Mouse (Mus musculus): ENCODE results near the gene Acsm3. TPM values are rescaled to one million over a fixed set of nuclear protein-coding genes. Genes with fewer than 3 reads are reported as not detected.

Acsm3 gene
- polyA plus RNA-seq, 1 experiment from 2014 or later = 0.15 TPM

- Histone ChIP-seq H3K9ac (ENCODE audit: low read length) (no peak overlapping the region), H3K4me1 (ENCODE audit: control insufficient read depth in 2 of 2, insufficient read depth in 2 of 2, low read length in 2 of 2) (no peaks in the 10 kb centered on the region), H3K27ac (replicated peaks in 1 of 2; ENCODE audit: control insufficient read depth in 1 of 2, insufficient read depth in 1 of 2, low read depth in 2 of 2, low read length in 2 of 2) (no peak overlapping the region), H3K4me3 (ENCODE audit: control insufficient read depth in 1 of 2, insufficient read depth in 1 of 2, low read depth in 1 of 2, low read length in 2 of 2) (no peak overlapping the region), H3K27me3 (ENCODE audit: control insufficient read depth, insufficient read depth, low read length) (no peaks in the 10 kb centered on the region), H3K36me3 (ENCODE audit: control insufficient read depth, insufficient read depth, low read length) (no peaks in the 10 kb centered on the region), H3K4me2 (ENCODE audit: low read length) (no peak overlapping the region), H3K9me3 (ENCODE audit: control insufficient read depth, low read length) (no peaks in the 10 kb centered on the region)
- 75% methylated on average over 6 of the region's 6 CpGs for WGBS
- no peak for ATAC-seq (ENCODE audit: insufficient number of reproducible peaks, insufficient read depth, low FRiP score, low read depth)
Measured at GRCm38 (mm10) chr7:119766996-119767395, 6.3 kb downstream of the Acsm3 start.

GRCm38 (mm10) chr7:119769895-119770294, 9.2 kb downstream of the Acsm3 start:
- Histone ChIP-seq H3K4me2 (ENCODE audit: low read length) (no peak overlapping the region), H3K4me1 (ENCODE audit: control insufficient read depth in 2 of 2, insufficient read depth in 2 of 2, low read length in 2 of 2) (no peaks in the 10 kb centered on the region), H3K27ac (replicated peaks in 1 of 2; ENCODE audit: control insufficient read depth in 1 of 2, insufficient read depth in 1 of 2, low read depth in 2 of 2, low read length in 2 of 2) (no peak overlapping the region), H3K27me3 (ENCODE audit: control insufficient read depth, insufficient read depth, low read length) (no peaks in the 10 kb centered on the region), H3K4me3 (ENCODE audit: control insufficient read depth in 1 of 2, insufficient read depth in 1 of 2, low read depth in 1 of 2, low read length in 2 of 2) (no peak overlapping the region), H3K9me3 (ENCODE audit: control insufficient read depth, low read length) (no peaks in the 10 kb centered on the region), H3K36me3 (ENCODE audit: control insufficient read depth, insufficient read depth, low read length) (no peaks in the 10 kb centered on the region), H3K9ac (ENCODE audit: low read length) (no peak overlapping the region)
- WGBS = 91% methylated on average over 8 of the region's 8 CpGs
- no peak for ATAC-seq (ENCODE audit: insufficient number of reproducible peaks, insufficient read depth, low FRiP score, low read depth)

GRCm38 (mm10) chr7:119783453-119783852, 22.7 kb downstream of the Acsm3 start:
- WGBS = 92% methylated on average over 2 of the region's 2 CpGs
- Histone ChIP-seq H3K27me3 (ENCODE audit: control insufficient read depth, insufficient read depth, low read length) (no peaks in the 10 kb centered on the region), H3K4me3 (ENCODE audit: control insufficient read depth in 1 of 2, insufficient read depth in 1 of 2, low read depth in 1 of 2, low read length in 2 of 2) (no peak overlapping the region), H3K27ac (replicated peaks in 1 of 2; ENCODE audit: control insufficient read depth in 1 of 2, insufficient read depth in 1 of 2, low read depth in 2 of 2, low read length in 2 of 2) (no peak overlapping the region), H3K9ac (ENCODE audit: low read length) (no peak overlapping the region), H3K4me2 (ENCODE audit: low read length) (no peak overlapping the region), H3K9me3 (ENCODE audit: control insufficient read depth, low read length) (no peaks in the 10 kb centered on the region), H3K4me1 (ENCODE audit: control insufficient read depth in 2 of 2, insufficient read depth in 2 of 2, low read length in 2 of 2) (no peaks in the 10 kb centered on the region), H3K36me3 (ENCODE audit: control insufficient read depth, insufficient read depth, low read length) (peaks cover 54% of the 10 kb centered on the region)
- no peak for ATAC-seq (ENCODE audit: insufficient number of reproducible peaks, insufficient read depth, low FRiP score, low read depth)

GRCm38 (mm10) chr7:119784908-119785307, 24.2 kb downstream of the Acsm3 start:
- peaks cover 68% of the 10 kb centered on the region for H3K36me3 ChIP-seq (ENCODE audit: control insufficient read depth, insufficient read depth, low read length)
- no peaks in the 10 kb centered on the region for H3K9me3 ChIP-seq (ENCODE audit: control insufficient read depth, low read length)
- no peak overlapping the region for H3K4me3 ChIP-seq (ENCODE audit: control insufficient read depth in 1 of 2, insufficient read depth in 1 of 2, low read depth in 1 of 2, low read length in 2 of 2)
- H3K27ac ChIP-seq (replicated peaks in 1 of 2; ENCODE audit: control insufficient read depth in 1 of 2, insufficient read depth in 1 of 2, low read depth in 2 of 2, low read length in 2 of 2) = no peak overlapping the region
- H3K4me2 ChIP-seq (ENCODE audit: low read length) = no peak overlapping the region
- no peaks in the 10 kb centered on the region for H3K4me1 ChIP-seq (ENCODE audit: control insufficient read depth in 2 of 2, insufficient read depth in 2 of 2, low read length in 2 of 2)
- no peak overlapping the region for H3K9ac ChIP-seq (ENCODE audit: low read length)
- WGBS = 86% methylated on average over 5 of the region's 5 CpGs
- ATAC-seq (ENCODE audit: insufficient number of reproducible peaks, insufficient read depth, low FRiP score, low read depth) = no peak
- H3K27me3 ChIP-seq (ENCODE audit: control insufficient read depth, insufficient read depth, low read length) = no peaks in the 10 kb centered on the region

- 86% methylated on average over 3 of the region's 3 CpGs for WGBS
- no peaks in the 10 kb centered on the region for H3K9me3 ChIP-seq (ENCODE audit: control insufficient read depth, low read length)
- ATAC-seq (ENCODE audit: insufficient number of reproducible peaks, insufficient read depth, low FRiP score, low read depth) = no peak
- H3K9ac ChIP-seq (ENCODE audit: low read length) = no peak overlapping the region
- H3K4me2 ChIP-seq (ENCODE audit: low read length) = no peak overlapping the region
- H3K4me3 ChIP-seq (ENCODE audit: control insufficient read depth in 1 of 2, insufficient read depth in 1 of 2, low read depth in 1 of 2, low read length in 2 of 2) = no peak overlapping the region
- peaks cover 0 to 6% of the 10 kb centered on the region in 2 experiments; a peak in 1 of 4 replicates for H3K4me1 ChIP-seq (ENCODE audit: control insufficient read depth in 2 of 2, insufficient read depth in 2 of 2, low read length in 2 of 2)
- H3K36me3 ChIP-seq (ENCODE audit: control insufficient read depth, insufficient read depth, low read length) = peaks cover 67% of the 10 kb centered on the region
- H3K27me3 ChIP-seq (ENCODE audit: control insufficient read depth, insufficient read depth, low read length) = no peaks in the 10 kb centered on the region
- no peak overlapping the region for H3K27ac ChIP-seq (replicated peaks in 1 of 2; ENCODE audit: control insufficient read depth in 1 of 2, insufficient read depth in 1 of 2, low read depth in 2 of 2, low read length in 2 of 2)
Measured at GRCm38 (mm10) chr7:119789024-119789423, 28.3 kb downstream of the Acsm3 start.

GRCm38 (mm10) chr7:119793586-119794250, 33.0 kb downstream of the Acsm3 start, which contains the start of the genes Rexo5 and Eri2:
Gene Rexo5, plus strand, starts transcription at chr7:119794006.
Gene Eri2, minus strand, starts transcription at chr7:119794058.
- peak within 1 kb of the TSS; percentile 86 for H3K9ac ChIP-seq (ENCODE audit: low read length)
- peaks cover 28% of the 10 kb centered on the region for H3K36me3 ChIP-seq (ENCODE audit: control insufficient read depth, insufficient read depth, low read length)
- peak within 1 kb of the TSS; percentile 82 for H3K4me2 ChIP-seq (ENCODE audit: low read length)
- no peaks in the 10 kb centered on the region for H3K27me3 ChIP-seq (ENCODE audit: control insufficient read depth, insufficient read depth, low read length)
- under 1% methylated on average over 53 of the region's 53 CpGs for WGBS
- H3K4me1 ChIP-seq (ENCODE audit: control insufficient read depth in 2 of 2, insufficient read depth in 2 of 2, low read length in 2 of 2) = peaks cover 0 to 11% of the 10 kb centered on the region in 2 experiments; a peak in 1 of 4 replicates
- no peaks in the 10 kb centered on the region for H3K9me3 ChIP-seq (ENCODE audit: control insufficient read depth, low read length)
- ATAC-seq (ENCODE audit: insufficient number of reproducible peaks, insufficient read depth, low FRiP score, low read depth) = peak; percentile 98
- peak within 1 kb of the TSS; percentile 69 to 82 for H3K27ac ChIP-seq (replicated peaks in 1 of 2; ENCODE audit: control insufficient read depth in 1 of 2, insufficient read depth in 1 of 2, low read depth in 2 of 2, low read length in 2 of 2)
- peak within 1 kb of the TSS; percentile 61 to 81 for H3K4me3 ChIP-seq (ENCODE audit: control insufficient read depth in 1 of 2, insufficient read depth in 1 of 2, low read depth in 1 of 2, low read length in 2 of 2)

GRCm38 (mm10) chr7:119794251-119794638, 33.5 kb downstream of the Acsm3 start:
- ATAC-seq (ENCODE audit: insufficient number of reproducible peaks, insufficient read depth, low FRiP score, low read depth) = peak; percentile 66
- H3K4me2 ChIP-seq (ENCODE audit: low read length) = peak overlapping the region; percentile 82
- H3K27me3 ChIP-seq (ENCODE audit: control insufficient read depth, insufficient read depth, low read length) = no peaks in the 10 kb centered on the region
- 0% methylated on average over 20 of the region's 21 CpGs for WGBS
- H3K9me3 ChIP-seq (ENCODE audit: control insufficient read depth, low read length) = no peaks in the 10 kb centered on the region
- peak overlapping the region; percentile 61 to 81 for H3K4me3 ChIP-seq (ENCODE audit: control insufficient read depth in 1 of 2, insufficient read depth in 1 of 2, low read depth in 1 of 2, low read length in 2 of 2)
- peak overlapping the region; percentile 69 to 82 for H3K27ac ChIP-seq (replicated peaks in 1 of 2; ENCODE audit: control insufficient read depth in 1 of 2, insufficient read depth in 1 of 2, low read depth in 2 of 2, low read length in 2 of 2)
- peaks cover 0 to 11% of the 10 kb centered on the region in 2 experiments; a peak in 1 of 4 replicates for H3K4me1 ChIP-seq (ENCODE audit: control insufficient read depth in 2 of 2, insufficient read depth in 2 of 2, low read length in 2 of 2)
- H3K36me3 ChIP-seq (ENCODE audit: control insufficient read depth, insufficient read depth, low read length) = peaks cover 23% of the 10 kb centered on the region
- peak overlapping the region; percentile 86 for H3K9ac ChIP-seq (ENCODE audit: low read length)

Measured in heart, embryonic 14.5 days (tissue).